Mouse (Mus musculus): ENCODE results near the gene Ror1.

DNA sequence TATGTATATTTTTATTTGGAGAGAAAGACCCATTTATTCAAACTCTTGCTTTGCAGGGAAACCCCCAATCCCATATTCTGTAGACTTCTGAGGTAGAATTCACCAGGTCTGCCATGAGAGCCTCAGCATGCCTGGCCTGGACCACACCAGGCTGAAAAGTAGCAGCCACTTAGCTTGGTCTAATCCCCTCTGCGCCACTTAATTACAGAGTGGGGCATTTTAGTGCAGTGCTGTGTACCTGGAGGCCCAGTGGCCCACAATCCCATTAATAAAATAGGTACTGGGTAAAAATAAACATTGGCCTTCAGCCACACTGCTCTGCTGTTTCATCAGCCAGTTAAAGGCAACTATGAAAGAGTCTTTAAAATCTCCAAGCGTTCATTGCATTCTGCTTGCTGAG, 239.6 kb downstream of the Ror1 start:
- TF ChIP-seq CHD2 (IDR thresholded peaks at IDR 0.05; ENCODE audit: low read depth, low read length) (no peak), ZNF384 (IDR thresholded peaks at IDR 0.05; ENCODE audit: low read depth, low read length) (no peak), HCFC1 (IDR thresholded peaks at IDR 0.05; ENCODE audit: borderline replicate concordance, insufficient read depth, low read length) (no peak)
